Mouse (Mus musculus) CH12.LX (cell line): ENCODE measurements around the gene 1700057G04Rik. TPM values are rescaled to one million over a fixed set of nuclear protein-coding genes. Genes with fewer than 3 reads are reported as not detected.
A peak's percentile ranks its signal among the peaks of the same experiment; 100 is the strongest.

Experiments used
- DNase-seq: peaks from one replicate; pipeline ENCODE4 v3.0.0-alpha.2; 2013; ENCODE audit errors: extremely low read depth
- H3K27ac ChIP-seq: 2 replicates; pipeline ENCODE4 v1.5.1; 2012; ENCODE audit warnings: low read depth, mild to moderate bottlenecking, control low read depth, moderate library complexity; ENCODE audit not compliant: insufficient read depth
- H3K27me3 ChIP-seq: replicated peaks from 2 replicates; pipeline ENCODE3; 2012; ENCODE audit warnings: inconsistent platforms
- H3K36me3 ChIP-seq, 2 experiments: replicated peaks in 1 of 2; 2 replicates each; pipeline versions ENCODE3 to v1.6.1; 2012; ENCODE audit warnings: inconsistent platforms in 1 of 2, low read length in 1 of 2, mild to moderate bottlenecking in 1 of 2, mixed read lengths in 1 of 2, moderate library complexity in 1 of 2; ENCODE audit not compliant: control insufficient read depth in 1 of 2, insufficient read depth in 1 of 2
- H3K4me1 ChIP-seq, 2 experiments: 2 replicates each; pipeline ENCODE4 v1.6.1; 2012; ENCODE audit warnings: inconsistent platforms in 1 of 2, moderate library complexity in 1 of 2; ENCODE audit not compliant: insufficient read depth in 2 of 2, control insufficient read depth in 1 of 2
- H3K4me2 ChIP-seq: 2 replicates; pipeline ENCODE4 v1.6.1; 2012; ENCODE audit warnings: low read depth, mild to moderate bottlenecking, control low read depth; ENCODE audit not compliant: poor library complexity, insufficient read depth, severe bottlenecking
- H3K4me3 ChIP-seq, 3 experiments: fragments of 150-350 bp in 1 of 3; sonication (generic) in 1 of 3; replicated peaks in 1 of 3; 2 replicates each; pipeline versions ENCODE3 to v1.5.1; 2011 to 2012; ENCODE audit warnings: low read depth in 2 of 3, low read length in 2 of 3, mild to moderate bottlenecking in 2 of 3, moderate library complexity in 2 of 3, control low read depth in 1 of 3, improper control_type of control experiment in 1 of 3, inconsistent platforms in 1 of 3, mixed read lengths in 1 of 3; ENCODE audit not compliant: poor library complexity in 1 of 3
- H3K79me2 ChIP-seq: replicated peaks from 2 replicates; pipeline ENCODE4 v1.6.1; 2012; ENCODE audit warnings: mild to moderate bottlenecking, moderate library complexity; ENCODE audit not compliant: control insufficient read depth, poor library complexity, insufficient read depth, severe bottlenecking; ENCODE audit errors: extremely low read depth
- H3K9ac ChIP-seq: 2 replicates; pipeline ENCODE4 v1.6.1; 2012; ENCODE audit warnings: low read depth, mild to moderate bottlenecking, control low read depth, moderate library complexity; ENCODE audit not compliant: insufficient read depth
- H3K9me3 ChIP-seq: replicated peaks from 2 replicates; pipeline ENCODE3; 2012; ENCODE audit warnings: low read length, inconsistent platforms, mixed read lengths
- BHLHE40 ChIP-seq: IDR thresholded peaks from 2 replicates; pipeline ENCODE4 v1.6.1; 2011; ENCODE audit warnings: mild to moderate bottlenecking, low read depth, low read length, improper control_type of control experiment
- E2F4 ChIP-seq: IDR thresholded peaks from 2 replicates; pipeline ENCODE4 v1.6.1; 2011; ENCODE audit warnings: low read depth, low read length, improper control_type of control experiment; ENCODE audit not compliant: insufficient replicate concordance
- ELF1 ChIP-seq: IDR thresholded peaks from 2 replicates; pipeline ENCODE4 v1.6.1; 2014; ENCODE audit warnings: low read depth, mild to moderate bottlenecking, inconsistent platforms, low read length, improper control_type of control experiment
- EP300 ChIP-seq: IDR thresholded peaks from 2 replicates; pipeline ENCODE4 v1.6.1; 2011; ENCODE audit warnings: low read length, improper control_type of control experiment
- ETS1 ChIP-seq: conservative IDR thresholded peaks from 2 replicates; pipeline ENCODE4 v1.6.1; 2012; ENCODE audit warnings: low read depth, mild to moderate bottlenecking, inconsistent platforms, low read length, improper control_type of control experiment, moderate library complexity
- IRF4 ChIP-seq: IDR thresholded peaks from 2 replicates; pipeline ENCODE4 v1.6.1; 2014; ENCODE audit warnings: low read depth, mild to moderate bottlenecking, inconsistent platforms, low read length, improper control_type of control experiment
- JUN ChIP-seq: IDR thresholded peaks from 2 replicates; pipeline ENCODE4 v1.6.1; 2011; ENCODE audit warnings: low read depth, mild to moderate bottlenecking, low read length, improper control_type of control experiment, moderate library complexity; ENCODE audit not compliant: insufficient read depth
- JUND ChIP-seq: conservative IDR thresholded peaks from 2 replicates; pipeline ENCODE4 v1.6.1; 2011; ENCODE audit warnings: low read depth, low read length, improper control_type of control experiment
- MAX ChIP-seq: IDR thresholded peaks from 2 replicates; pipeline ENCODE4 v1.6.1; 2011; ENCODE audit warnings: low read length, improper control_type of control experiment
- MEF2A ChIP-seq: IDR thresholded peaks from 2 replicates; pipeline ENCODE4 v1.6.1; 2014; ENCODE audit warnings: low read depth, mild to moderate bottlenecking, inconsistent platforms, low read length, improper control_type of control experiment, borderline replicate concordance
- NRF1 ChIP-seq: IDR thresholded peaks from 2 replicates; pipeline ENCODE4 v1.6.1; 2014; ENCODE audit warnings: low read depth, mild to moderate bottlenecking, inconsistent platforms, low read length, improper control_type of control experiment, moderate library complexity
- POLR2AphosphoS2 ChIP-seq: IDR thresholded peaks from 2 replicates; pipeline ENCODE4 v1.6.1; 2011; ENCODE audit warnings: low read depth, low read length, improper control_type of control experiment
- RCOR1 ChIP-seq: conservative IDR thresholded peaks from 2 replicates; pipeline ENCODE4 v1.6.1; 2012; ENCODE audit warnings: low read depth, mild to moderate bottlenecking, inconsistent platforms, low read length, improper control_type of control experiment
- SIN3A ChIP-seq: IDR thresholded peaks from 2 replicates; pipeline ENCODE4 v1.6.1; 2012; ENCODE audit warnings: low read length, improper control_type of control experiment, inconsistent platforms
- SMC3 ChIP-seq: IDR thresholded peaks from 2 replicates; pipeline ENCODE4 v1.6.1; 2011; ENCODE audit warnings: low read depth, low read length, improper control_type of control experiment
- TBP ChIP-seq: conservative IDR thresholded peaks from 2 replicates; pipeline ENCODE4 v1.6.1; 2011; ENCODE audit warnings: low read depth, low read length, improper control_type of control experiment
- USF1 ChIP-seq: IDR thresholded peaks from 2 replicates; pipeline ENCODE4 v1.6.1; 2014; ENCODE audit warnings: low read depth, mild to moderate bottlenecking, inconsistent platforms, low read length, improper control_type of control experiment
- USF2 ChIP-seq: conservative IDR thresholded peaks from 2 replicates; pipeline ENCODE4 v1.6.1; 2011; ENCODE audit warnings: low read depth, low read length, improper control_type of control experiment
- dilution Hi-C: fragments of 300-500 bp; cut with MboI; formaldehyde crosslinking; loops from 2 replicates; pipeline ENCODE4 v1.14.3; 2020; ENCODE audit warnings: low sequenced_read_pairs; ENCODE audit not compliant: extremely low pct_unique_long_range_greater_than_20kb, extremely low pct_ligation_motif_present
- in situ Hi-C: fragments of 300-500 bp; cut with MboI; formaldehyde crosslinking; loops from 3 replicates; pipeline ENCODE4 v1.14.3; 2019; ENCODE audit warnings: low sequenced_read_pairs, low pct_ligation_motif_present, low pct_unique_long_range_greater_than_20kb, mixed read lengths
- polyA plus RNA-seq: library from polyadenylated mRNA; unstranded; fragments of >175 nt; gene quantifications from 2 replicates; pipeline ENCODE4 v1.2.1, GENCODE M21; 2012; ENCODE audit warnings: low read depth; ENCODE audit not compliant: insufficient read length
- total RNA-seq, 2 experiments: library from RNA; depleted of rRNA; stranded (reverse); fragments of 300-350 nt in 1 of 2; fragments of >200 nt in 1 of 2; gene quantifications; 2 replicates each; pipeline ENCODE4 v1.2.3; 2012 to 2014

Gene 1700057G04Rik
- total and polyA plus RNA-seq, 3 experiments = not detected

DNA sequence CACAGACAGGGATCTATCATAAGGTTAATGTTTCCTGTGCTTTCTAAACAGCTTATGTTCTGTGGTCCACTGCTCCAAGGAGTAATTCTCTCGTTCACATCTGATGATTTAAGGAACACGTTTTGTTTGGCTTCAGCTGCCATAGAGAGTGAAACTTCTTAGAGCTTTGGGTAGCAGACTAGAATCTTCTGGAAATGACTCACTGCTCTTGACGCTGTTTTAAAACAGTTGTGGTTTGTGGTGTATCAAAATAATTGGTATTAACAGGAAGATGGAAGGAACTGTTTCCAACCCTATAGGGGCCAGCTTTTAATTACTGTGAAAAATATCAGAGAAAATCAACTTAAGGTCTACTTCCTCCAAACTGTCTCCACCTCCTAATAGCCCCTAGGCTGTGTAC, 75.2 kb downstream of the 1700057G04Rik start:
- Histone ChIP-seq H3K4me3 (no peak overlapping the region), H3K9me3 (no peaks in the 10 kb centered on the region), H3K27me3 (no peaks in the 10 kb centered on the region), H3K36me3 (no peaks in the 10 kb centered on the region), H3K4me1 (peaks cover 0 to 14% of the 10 kb centered on the region in 2 experiments; a peak in 2 of 4 replicates), H3K4me2 (peak overlapping the region; percentile 21; the same call in 1 of the 2 replicates), H3K9ac (no peak overlapping the region), H3K27ac (no peak overlapping the region), H3K79me2 (no peaks in the 10 kb centered on the region)
- in situ Hi-C loops = no loop called here
- DNase-seq = peak; percentile 64
- TF ChIP-seq IRF4 = peak; percentile 90
- peak; percentile 63; the same call in 1 of the 2 replicates for TF ChIP-seq MEF2A
- peak; percentile 66 for TF ChIP-seq BHLHE40
- TF ChIP-seq USF2 = no peak
- peak; percentile 88 for TF ChIP-seq JUND
- TF ChIP-seq JUN = peak; percentile 68
- TF ChIP-seq SIN3A = no peak
- TF ChIP-seq RCOR1 = no peak
- no peak for TF ChIP-seq ELF1
- TF ChIP-seq USF1 = no peak
- no peak for TF ChIP-seq E2F4
- no peak for TF ChIP-seq SMC3
- 0 out of 2 replicates have a peak, but pooled peaks have one; percentile 17 for TF ChIP-seq ETS1
- no peak for TF ChIP-seq MAX
- TF ChIP-seq EP300 = peak; percentile 80
- TF ChIP-seq POLR2AphosphoS2 = no peak
- dilution Hi-C loops = no loop called here

DNA sequence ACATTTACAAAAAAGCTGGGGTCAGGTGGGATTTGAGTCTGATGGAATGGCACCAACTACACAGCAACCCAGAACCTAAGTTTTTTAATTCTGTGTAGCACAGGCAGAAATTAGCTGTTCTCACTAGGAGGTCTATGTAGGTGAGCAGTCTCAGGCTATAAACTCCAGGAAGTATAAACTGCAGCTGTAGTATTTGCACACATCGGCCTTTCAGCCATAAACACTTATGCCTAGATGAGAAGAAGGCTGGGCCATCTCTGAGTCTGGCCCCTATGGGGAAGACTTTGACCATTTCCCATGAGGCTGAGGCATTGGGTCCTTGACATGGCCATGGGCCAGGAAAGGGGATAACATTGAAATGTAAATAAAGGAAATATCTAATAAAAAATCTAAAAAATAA, 76.7 kb downstream of the 1700057G04Rik start:
- Histone ChIP-seq H3K27ac (no peak overlapping the region), H3K79me2 (no peaks in the 10 kb centered on the region), H3K9me3 (no peaks in the 10 kb centered on the region), H3K4me2 (no peak overlapping the region), H3K27me3 (no peaks in the 10 kb centered on the region), H3K9ac (no peak overlapping the region), H3K4me1 (peaks cover 0 to 14% of the 10 kb centered on the region in 2 experiments; a peak in 2 of 4 replicates), H3K4me3 (no peak overlapping the region), H3K36me3 (no peaks in the 10 kb centered on the region)
- TF ChIP-seq IRF4 = no peak
- no peak for TF ChIP-seq NRF1
- TF ChIP-seq TBP = no peak
- DNase-seq = no peak
- dilution Hi-C loops = no loop called here
- in situ Hi-C loops = no loop called here
